Mouse (Mus musculus) CD4-positive naive resting alpha-beta T cell, adult 57 days (primary cell): ENCODE results near the gene Lrrc51. TPM values are rescaled to one million over a fixed set of nuclear protein-coding genes. Genes with fewer than 3 reads are reported as not detected.

Experiments
- total RNA-seq: library from RNA; stranded (reverse); gene quantifications from one replicate; pipeline ENCODE4 v1.2.4, GENCODE M21; 2023

The Lrrc51 gene
- 2.6 TPM for total RNA-seq

GRCm38 (mm10) chr7:101933751-101934240, at the start of gene Lrrc51, which contains the start of gene Numa1:
Lrrc51 (minus strand) TSS chr7:101933895.
Numa1 (plus strand) TSS chr7:101934111.

GRCm38 (mm10) chr7:101906287-101906681, 27.4 kb downstream of the Lrrc51 start, which contains the start of gene Tomt:
Tomt (minus strand) TSS chr7:101906359.

GRCm38 (mm10) chr7:101905561-101906286, 28.0 kb downstream of the Lrrc51 start, which contains the start of gene Lamtor1:
Lamtor1 (plus strand) TSS chr7:101905904.

GRCm38 (mm10) chr7:101870629-101871028, 63.1 kb downstream of the Lrrc51 start, which contains the start of gene Folr1:
Folr1 (minus strand) TSS chr7:101870788.

GRCm38 (mm10) chr7:101863415-101863814, 70.3 kb downstream of the Lrrc51 start, which contains the start of gene Anapc15:
Anapc15 (plus strand) TSS chr7:101863715.

Other genes starting within 250 kb of the Lrrc51 start
- gene Phox2a, start 115.6 kb downstream of the Lrrc51 start, total RNA-seq = not detected
- gene Inppl1, start 95.7 kb downstream of the Lrrc51 start, total RNA-seq = 20.5 TPM
- gene Folr2, start 76.7 kb downstream of the Lrrc51 start, total RNA-seq = not detected
- gene Anapc15, start 70.2 kb downstream of the Lrrc51 start, total RNA-seq = 38.9 TPM
- not detected for gene Folr1, start 63.1 kb downstream of the Lrrc51 start, total RNA-seq
- 57.3 TPM for gene Lamtor1, start 28.0 kb downstream of the Lrrc51 start, total RNA-seq
- 0.44 TPM for gene Tomt, start 27.5 kb downstream of the Lrrc51 start, total RNA-seq
- gene Numa1, start 216 bp upstream of the Lrrc51 start, total RNA-seq = 348 TPM
- gene Il18bp, start 84.8 kb upstream of the Lrrc51 start, total RNA-seq = 13.0 TPM
- gene Rnf121, start 131.6 kb upstream of the Lrrc51 start, total RNA-seq = 34.6 TPM
- gene Xndc1, start 131.6 kb upstream of the Lrrc51 start, total RNA-seq = 40.5 TPM
- 6.6 TPM for gene Xntrpc, start 131.8 kb upstream of the Lrrc51 start, total RNA-seq
- gene Trpc2, start 149.2 kb upstream of the Lrrc51 start, total RNA-seq = 2.1 TPM
- not detected for gene Art1, start 167.8 kb upstream of the Lrrc51 start, total RNA-seq
- 2.2 TPM for gene Art5, start 175.6 kb upstream of the Lrrc51 start, total RNA-seq
- not detected for gene Chrna10, start 182.9 kb upstream of the Lrrc51 start, total RNA-seq